Mouse (Mus musculus): ENCODE results near the gene Acbd5.

DNA sequence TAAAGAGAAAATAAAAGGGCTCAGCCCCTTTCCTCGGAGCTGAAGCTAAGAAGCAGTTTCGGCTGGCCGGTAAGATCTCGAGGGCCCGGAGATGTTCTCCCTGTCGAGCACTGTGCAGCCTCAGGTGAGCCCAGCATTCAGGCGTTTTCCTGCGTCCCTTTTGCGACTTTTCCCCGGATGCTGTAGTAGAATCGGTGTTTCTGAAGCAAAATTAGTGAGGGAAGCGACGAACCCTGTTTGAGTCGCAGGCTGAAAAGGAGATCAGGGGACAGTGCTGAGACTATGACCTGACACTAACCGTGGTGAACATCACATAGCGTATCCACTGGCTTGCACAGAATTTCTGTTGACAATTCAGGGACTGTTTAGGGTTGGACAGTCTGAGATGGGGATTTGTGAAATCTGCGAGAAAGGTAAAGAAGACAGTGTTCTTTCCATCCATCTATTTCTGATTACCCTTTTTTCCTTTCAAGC is 88.7 kb downstream of the Acbd5 start:
- TF ChIP-seq CTCF (IDR thresholded peaks at IDR 0.05 in 2 of 3, conservative IDR thresholded peaks at IDR 0.05 in 1 of 3; ENCODE audit: control insufficient read depth in 1 of 3, insufficient read depth in 1 of 3, low read depth in 2 of 3, low read length in 3 of 3, poor library complexity in 1 of 3, severe bottlenecking in 1 of 3) (no peak), MEF2A (IDR thresholded peaks at IDR 0.05; ENCODE audit: extremely low read depth, insufficient replicate concordance, low read depth, low read length, poor library complexity, severe bottlenecking) (no peak), ZC3H11A (IDR thresholded peaks at IDR 0.05; ENCODE audit: low read depth, low read length) (no peak), TCF12 (IDR thresholded peaks at IDR 0.05; ENCODE audit: low read depth, low read length) (no peak)

Data from MEL (cell line).